ENCODE assay signal across 17 mouse cellular contexts in the genomic region with DNA sequence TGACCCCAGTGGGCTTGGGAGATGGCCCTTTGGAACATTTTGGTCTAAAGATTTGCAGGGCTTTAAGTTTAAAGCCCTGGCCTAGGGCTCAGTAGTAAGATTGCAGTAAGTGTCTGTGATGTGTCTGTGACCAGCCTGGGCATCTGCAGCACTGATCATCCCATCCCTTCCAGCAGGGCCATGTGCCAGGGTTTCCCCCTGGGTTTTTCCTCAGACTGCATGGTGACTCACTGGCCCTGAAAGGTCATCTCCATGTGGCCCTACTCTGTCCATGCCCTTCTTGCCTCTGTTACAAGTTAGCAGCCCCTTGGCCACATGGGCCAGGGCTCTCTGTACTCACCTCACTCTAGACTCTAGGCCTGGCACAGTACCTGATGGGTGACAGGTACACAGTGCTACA.
"Had no signal": no experiment of that assay in that cellular context is flagged by ENCODE, and none has a peak within 500 bp of the region (broad histone marks: within the 10 kb centered on the region; RNA-seq: fewer than 3 reads in every experiment).

No protein-coding gene starts in this region.

- DNase-seq: kidney, postnatal 25 days; layer of hippocampus, adult 9-11 months; layer of hippocampus, postnatal 36 days; liver; liver, embryonic 13.5 days; liver, postnatal 0 days; lung, postnatal 14 days; right cerebral cortex, postnatal 14 days; thymus, adult 2 months; thymus, postnatal 25 days had no signal

- H3K9me3 ChIP-seq: kidney, embryonic 15.5 days; limb, embryonic 12.5 days; liver, embryonic 13.5 days; lung, embryonic 15.5 days; megakaryocyte, embryonic 14.5 days; midbrain, embryonic 12.5 days; stomach, embryonic 15.5 days had no signal

- H3K27me3 ChIP-seq: kidney, embryonic 15.5 days; limb, embryonic 12.5 days; lung, embryonic 15.5 days; stomach, embryonic 15.5 days had no signal

- H3K9ac ChIP-seq: kidney, embryonic 15.5 days; limb, embryonic 12.5 days; liver, embryonic 13.5 days; liver, postnatal 0 days; lung, embryonic 15.5 days; midbrain, embryonic 12.5 days; stomach, embryonic 15.5 days had no signal

- H3K36me3 ChIP-seq: kidney, embryonic 15.5 days; limb, embryonic 12.5 days; liver, embryonic 13.5 days; lung, embryonic 15.5 days; midbrain, embryonic 12.5 days; stomach, embryonic 15.5 days had no signal

- ATAC-seq: liver, postnatal 0 days had no signal

- H3K4me2 ChIP-seq: kidney, embryonic 15.5 days; limb, embryonic 12.5 days; liver, embryonic 13.5 days; lung, embryonic 15.5 days; midbrain, embryonic 12.5 days; stomach, embryonic 15.5 days had no signal

- H3K27ac ChIP-seq: kidney, embryonic 15.5 days; limb, embryonic 12.5 days; liver, embryonic 13.5 days; lung, embryonic 15.5 days; macrophage; midbrain, embryonic 12.5 days; stomach, embryonic 15.5 days had no signal

- H3K4me1 ChIP-seq: liver, embryonic 13.5 days; stomach, embryonic 15.5 days had no signal

- H3K4me3 ChIP-seq: kidney, embryonic 15.5 days; limb, embryonic 12.5 days; liver, embryonic 13.5 days; lung, embryonic 15.5 days; megakaryocyte, embryonic 14.5 days; midbrain, embryonic 12.5 days; stomach, embryonic 15.5 days had no signal
